Mouse (Mus musculus) telencephalon, adult 2 months (tissue): Measurements from ENCODE around the gene Ppara.

ENCODE experiments used
- DNase-seq: peaks from one replicate; pipeline ENCODE4 v3.0.0-alpha.2; 2011; ENCODE audit warnings: low read depth, low spot score

Gene Ppara

GRCm38 (mm10) chr15:85705013-85705528 lies 29.7 kb upstream of the Ppara start:
- no peak for DNase-seq

DNA sequence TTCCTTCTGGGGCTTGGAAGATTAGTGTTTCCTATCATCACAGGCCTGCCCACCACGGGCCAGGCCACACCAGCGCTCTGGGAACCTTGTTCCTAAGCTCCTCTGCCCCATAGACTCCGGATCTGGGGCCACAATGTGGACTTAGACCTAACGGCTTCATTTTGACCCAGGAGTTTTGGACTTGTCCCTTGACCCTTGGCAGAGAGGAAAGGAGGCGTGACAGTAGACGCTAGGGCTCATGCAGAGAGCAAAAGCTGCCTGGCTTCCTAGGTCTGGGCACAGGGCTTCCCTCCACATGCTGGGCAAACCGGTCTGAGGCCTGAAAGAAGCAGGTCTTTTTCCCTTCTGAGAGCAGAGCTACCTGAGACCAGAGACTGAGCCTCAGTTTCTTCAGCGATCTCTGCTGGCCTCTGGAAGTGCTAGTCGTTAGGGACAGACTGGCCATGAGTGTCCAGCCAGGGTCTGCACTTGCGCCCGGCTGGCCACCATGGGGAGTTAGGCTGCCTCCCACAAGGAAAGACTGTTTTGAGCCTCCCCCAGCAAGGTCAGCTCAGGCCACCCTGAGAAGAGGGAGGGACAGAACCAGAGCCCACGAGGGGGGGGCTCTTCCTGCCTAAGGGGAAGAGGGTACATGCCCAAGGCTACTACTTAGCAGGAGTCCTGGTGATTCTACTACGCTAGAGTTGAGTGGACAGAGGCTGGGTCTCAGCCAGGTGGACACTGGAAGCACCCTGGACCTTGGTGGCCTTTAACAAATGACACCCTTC lies 29.0 kb upstream of the Ppara start:
- DNase-seq = no peak

DNA sequence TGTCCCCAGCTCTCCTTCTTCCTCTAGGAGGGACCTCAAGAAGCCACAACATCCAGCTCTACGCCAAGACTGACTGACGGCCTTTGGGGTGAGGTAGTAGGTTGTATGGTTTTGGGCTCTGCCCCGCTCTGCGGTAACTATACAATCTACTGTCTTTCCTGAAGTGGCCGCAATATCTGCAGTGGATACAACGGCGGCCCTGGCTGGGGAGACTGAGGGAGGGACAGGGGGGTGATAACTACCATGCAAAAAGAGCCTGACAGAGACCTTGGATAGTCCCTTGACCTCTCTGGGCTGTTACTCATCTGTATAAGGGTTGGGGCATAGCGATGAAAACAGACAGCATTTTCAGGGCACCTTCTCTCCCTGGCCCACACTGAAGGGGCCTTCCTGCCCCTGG lies 28.3 kb upstream of the Ppara start:
- DNase-seq = no peak

- no peak for DNase-seq
Measured at GRCm38 (mm10) chr15:85707017-85707416, 27.8 kb upstream of the Ppara start.

DNA sequence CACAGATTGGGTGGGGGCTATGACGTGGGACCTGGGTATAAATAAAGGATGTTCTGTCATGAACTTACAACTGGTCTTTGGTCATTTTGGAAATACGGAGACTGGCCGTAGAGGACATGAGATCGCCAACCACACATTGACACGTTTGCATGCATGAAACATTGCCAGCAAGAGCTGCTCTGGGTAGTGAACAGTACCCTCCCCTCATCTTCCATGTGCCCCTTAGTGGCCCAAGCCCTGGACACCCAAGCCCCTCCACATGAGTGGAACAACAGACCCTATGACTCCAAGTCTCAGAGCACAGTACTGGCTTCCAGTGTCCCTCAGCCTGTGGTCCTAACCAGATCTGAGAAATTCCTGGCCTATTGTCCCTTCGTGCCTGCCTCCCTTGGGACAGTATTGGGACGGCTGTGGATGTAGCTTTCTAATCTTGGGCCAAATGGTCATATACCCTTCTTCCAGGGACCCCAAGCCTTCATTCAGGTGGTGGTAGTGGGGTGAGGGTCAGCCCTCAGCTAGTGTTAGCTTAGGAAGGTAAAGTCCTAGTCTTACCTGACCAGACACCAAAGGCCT lies 27.2 kb upstream of the Ppara start:
- DNase-seq = no peak

- no peak for DNase-seq
Measured at GRCm38 (mm10) chr15:85708217-85708616, 26.6 kb upstream of the Ppara start.

GRCm38 (mm10) chr15:85708843-85709242 lies 25.9 kb upstream of the Ppara start:
- DNase-seq = no peak

- DNase-seq = peak; percentile 54
Measured at GRCm38 (mm10) chr15:85709268-85709973, 25.4 kb upstream of the Ppara start.

DNA sequence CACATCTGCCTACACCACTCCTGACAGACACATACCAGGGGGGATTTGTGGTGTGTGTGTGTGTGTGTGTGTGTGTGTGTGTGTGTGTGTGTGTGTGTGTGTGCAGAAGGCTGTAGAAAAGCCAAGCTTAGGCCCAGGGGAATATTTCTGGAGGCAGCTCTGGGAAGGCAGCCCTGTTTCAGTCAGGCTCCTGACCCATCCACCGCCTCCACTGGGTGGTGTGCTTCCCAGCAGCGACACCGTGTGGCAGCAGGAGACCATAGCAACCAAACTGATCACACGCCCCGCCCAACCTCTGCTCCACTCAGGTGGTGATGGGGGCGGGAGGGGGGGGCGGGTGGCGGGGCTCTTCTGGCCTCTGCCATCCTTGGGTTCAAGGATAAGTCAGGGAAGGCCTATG lies 24.6 kb upstream of the Ppara start:
- peak; percentile 42 for DNase-seq

DNA sequence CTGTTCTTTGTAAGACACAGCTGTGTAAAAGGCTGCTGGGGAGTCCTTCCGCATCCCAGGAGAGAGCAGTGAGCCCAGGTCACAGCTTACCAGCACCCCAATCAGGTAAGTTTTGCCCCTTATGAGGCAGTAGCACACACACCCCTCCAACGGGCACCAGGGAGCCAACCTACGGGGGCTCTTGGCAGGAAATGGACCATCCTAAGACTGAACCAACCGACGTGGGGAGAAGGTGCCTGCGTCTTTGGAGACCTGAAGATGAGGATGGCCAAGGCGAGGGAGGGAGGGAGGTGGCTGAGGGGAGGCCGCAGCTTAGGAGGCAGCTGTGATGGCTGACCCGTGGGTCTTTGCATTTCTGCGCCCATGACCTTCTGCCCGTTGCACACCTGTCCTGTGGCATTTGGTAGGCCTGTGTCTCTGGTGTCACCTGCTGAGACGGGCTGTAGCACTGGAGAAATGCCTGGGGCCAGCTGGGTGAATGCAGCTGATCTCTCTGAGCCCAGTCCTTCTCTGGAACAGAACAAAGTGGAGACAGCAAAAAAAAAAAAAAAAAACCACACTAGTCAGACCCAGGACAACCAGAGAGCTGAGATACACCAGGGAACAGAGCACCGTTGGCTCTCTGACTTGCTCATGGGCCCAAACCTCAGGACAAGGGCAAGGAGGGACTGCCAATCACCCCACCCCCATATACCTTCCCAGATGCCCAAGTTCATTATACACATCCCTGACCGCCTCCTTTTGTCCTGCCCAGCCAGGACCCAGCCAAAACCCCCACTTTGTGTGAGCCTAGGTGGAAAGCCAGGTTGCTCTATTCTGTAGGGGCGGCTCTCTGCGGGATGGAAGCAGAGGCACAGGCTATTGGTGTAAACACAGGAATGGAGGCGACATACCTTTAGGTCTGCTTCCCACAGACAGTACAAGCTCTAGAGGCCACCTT lies 23.9 kb upstream of the Ppara start:
- DNase-seq = no peak

- no peak for DNase-seq
Measured at GRCm38 (mm10) chr15:85712565-85713168, 22.1 kb upstream of the Ppara start.

DNA sequence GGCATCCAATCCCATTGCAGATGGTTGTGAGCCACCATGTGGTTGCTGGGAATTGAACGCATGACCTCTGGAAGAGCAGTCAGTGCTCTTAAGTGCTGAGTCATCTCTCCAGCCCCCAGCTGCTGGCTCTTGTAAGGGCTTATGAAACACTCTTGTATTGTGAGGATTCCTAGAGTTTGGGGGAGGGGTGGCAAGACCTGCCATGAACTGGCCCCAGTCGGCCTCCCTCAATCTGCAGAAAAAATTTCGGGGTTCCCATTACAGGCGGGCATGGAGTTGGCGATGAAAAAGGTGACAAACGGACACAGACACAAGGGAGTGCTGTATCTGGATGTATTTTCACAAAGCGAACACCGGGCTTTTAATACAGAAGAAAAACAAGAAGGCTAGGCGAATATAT lies 21.4 kb upstream of the Ppara start:
- DNase-seq = no peak

GRCm38 (mm10) chr15:85715059-85715458 lies 19.7 kb upstream of the Ppara start:
- DNase-seq = no peak

DNA sequence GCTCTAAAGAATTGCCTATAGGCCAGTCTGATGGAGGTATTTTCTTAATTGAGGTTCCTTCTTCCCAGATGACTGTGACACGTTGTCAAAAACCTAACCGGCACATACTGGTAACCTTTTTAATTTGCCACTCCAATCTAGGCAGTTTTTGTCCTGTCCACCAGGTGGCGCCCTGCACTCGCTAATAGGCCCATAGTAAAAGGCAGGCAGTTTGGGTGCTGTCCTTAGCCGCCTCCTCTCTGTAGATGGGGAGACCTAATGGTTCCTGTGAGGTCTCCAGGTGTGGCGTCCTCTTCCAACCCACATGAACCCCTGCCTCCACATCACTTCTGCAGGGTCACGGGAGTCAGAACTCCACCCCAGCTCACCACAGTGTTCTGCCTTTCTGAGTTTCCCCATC lies 18.7 kb upstream of the Ppara start:
- DNase-seq = no peak

- no peak for DNase-seq
Measured at GRCm38 (mm10) chr15:85716591-85716990, 18.2 kb upstream of the Ppara start.

DNA sequence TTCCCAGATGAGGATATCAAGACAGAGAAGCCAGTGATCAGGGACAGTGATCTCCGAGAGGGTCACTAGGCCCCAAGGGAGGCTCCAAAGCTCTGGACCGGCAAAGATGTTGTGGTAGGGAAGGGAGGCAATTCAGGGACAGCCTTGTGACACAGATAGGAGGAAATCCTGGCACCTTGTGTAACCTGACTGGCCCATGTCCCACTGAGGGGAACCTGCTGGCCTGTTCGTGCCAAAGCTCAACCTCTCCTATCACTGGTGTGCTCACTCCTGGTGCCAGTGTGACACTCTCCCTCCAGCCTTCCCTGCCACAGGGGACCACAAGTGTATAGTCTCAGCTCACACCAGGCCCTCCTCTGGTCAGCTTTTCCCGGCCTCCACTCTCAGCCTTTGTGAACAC lies 17.8 kb upstream of the Ppara start:
- no peak for DNase-seq

GRCm38 (mm10) chr15:85717800-85718199 lies 17.0 kb upstream of the Ppara start:
- DNase-seq = no peak

DNA sequence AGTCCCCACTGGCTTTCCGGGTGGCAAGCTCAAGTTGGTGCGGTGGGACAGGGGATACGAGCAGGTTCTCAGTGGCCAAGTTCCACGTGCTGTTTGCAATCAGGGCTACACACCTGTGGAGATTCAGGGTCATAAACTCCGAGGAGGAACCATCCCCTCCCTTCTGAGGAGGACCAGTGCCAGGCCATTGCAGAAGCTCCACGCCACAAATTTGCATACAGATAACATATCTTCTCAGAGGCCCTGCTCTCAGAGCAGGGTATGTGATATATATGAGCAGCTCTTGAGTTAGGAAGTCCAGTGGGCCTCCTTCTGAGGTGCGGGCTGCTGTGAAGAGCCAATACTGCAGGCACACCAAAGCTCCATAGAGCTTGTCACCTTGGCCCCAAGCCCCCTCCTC lies 15.8 kb upstream of the Ppara start:
- DNase-seq = no peak

GRCm38 (mm10) chr15:85720366-85720841 lies 14.4 kb upstream of the Ppara start:
- DNase-seq = no peak

DNA sequence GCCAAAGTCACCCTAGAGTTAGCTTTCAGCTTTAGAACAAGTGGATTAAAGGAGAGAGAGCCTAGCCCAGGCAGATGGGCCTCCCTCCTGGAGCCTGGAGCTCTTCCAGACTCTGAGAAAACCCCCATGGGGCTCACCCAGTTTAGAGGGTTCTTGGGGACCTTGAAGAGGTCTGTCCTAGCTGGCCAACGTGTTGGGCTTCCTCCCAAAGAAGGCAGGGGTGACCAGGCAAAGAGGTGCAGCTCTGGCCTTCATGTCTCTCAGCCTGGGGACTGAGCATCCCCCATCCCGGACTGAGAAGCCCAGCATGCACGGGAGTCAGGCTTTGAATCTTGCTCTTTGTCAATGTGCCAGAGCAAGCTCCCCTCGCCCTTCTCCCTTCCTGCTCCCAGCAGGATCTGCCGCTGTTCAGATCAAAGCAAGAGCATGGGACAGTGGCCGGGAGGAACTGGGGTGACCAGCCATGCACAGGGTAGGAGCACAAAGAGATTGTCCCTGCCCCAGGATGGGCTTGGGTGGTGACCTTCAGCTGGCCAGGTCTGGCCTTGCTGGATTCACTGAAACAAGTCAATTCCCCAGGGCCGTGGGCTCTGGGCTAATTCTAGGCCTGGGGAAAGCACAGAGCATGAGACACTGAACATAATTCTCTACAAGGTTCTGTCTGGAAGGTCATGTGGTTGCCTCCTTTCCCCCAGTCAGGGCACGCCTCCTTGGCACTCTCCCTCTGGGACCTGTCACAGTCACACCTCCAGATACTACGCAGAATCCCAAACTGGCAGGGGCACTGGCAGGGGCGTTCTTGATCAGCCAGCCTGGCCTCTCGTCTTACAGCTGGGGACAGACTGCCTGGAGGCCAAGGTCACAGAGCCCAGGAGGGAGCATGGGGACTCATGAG lies 10.3 kb upstream of the Ppara start:
- no peak for DNase-seq
